Mouse (Mus musculus) heart, embryonic 14.5 days (tissue): ENCODE results near the gene Myo10. TPM values are rescaled to one million over a fixed set of nuclear protein-coding genes. Genes with fewer than 3 reads are reported as not detected.

Source experiments
- ATAC-seq: fragments of 200-750 bp; cut with Nextera tagmentation; 2 replicates; pipeline ENCODE4 v1.8.0; 2017; ENCODE audit warnings: low read depth, moderate TSS enrichment; ENCODE audit not compliant: insufficient number of reproducible peaks, insufficient read depth, low FRiP score
- H3K27ac ChIP-seq, 2 experiments: fragments of 200-500 bp in 1 of 2; fragments of 300-500 bp in 1 of 2; sonication (generic) in 1 of 2; replicated peaks in 1 of 2; 2 replicates each; pipeline ENCODE4 v1.5.1; 2012 to 2014; ENCODE audit warnings: low read depth in 2 of 2, low read length in 2 of 2, control low read depth in 1 of 2, mild to moderate bottlenecking in 1 of 2, mixed read lengths in 1 of 2; ENCODE audit not compliant: control insufficient read depth in 1 of 2, insufficient read depth in 1 of 2
- H3K27me3 ChIP-seq: fragments of 300-500 bp; sonication (generic); 2 replicates; pipeline ENCODE4 v1.6.1; 2014; ENCODE audit warnings: mild to moderate bottlenecking, low read length, control low read depth; ENCODE audit not compliant: control insufficient read depth, insufficient read depth
- H3K36me3 ChIP-seq: fragments of 300-500 bp; sonication (generic); 2 replicates; pipeline ENCODE4 v1.6.1; 2014; ENCODE audit warnings: mild to moderate bottlenecking, control low read depth, low read length, mixed read lengths; ENCODE audit not compliant: control insufficient read depth, insufficient read depth
- H3K4me1 ChIP-seq, 2 experiments: fragments of 200-500 bp in 1 of 2; fragments of 300-500 bp in 1 of 2; sonication (generic) in 1 of 2; 2 replicates each; pipeline ENCODE4 v1.6.1; 2012 to 2014; ENCODE audit warnings: low read length in 2 of 2, control low read depth in 1 of 2, mixed read lengths in 1 of 2; ENCODE audit not compliant: control insufficient read depth in 2 of 2, insufficient read depth in 2 of 2
- H3K4me2 ChIP-seq: fragments of 300-500 bp; sonication (generic); 2 replicates; pipeline ENCODE4 v1.6.1; 2014; ENCODE audit warnings: mild to moderate bottlenecking, low read length
- H3K4me3 ChIP-seq, 2 experiments: fragments of 200-500 bp in 1 of 2; fragments of 300-500 bp in 1 of 2; sonication (generic) in 1 of 2; 2 replicates each; pipeline ENCODE4 v1.5.1; 2012 to 2014; ENCODE audit warnings: low read length in 2 of 2, mild to moderate bottlenecking in 2 of 2, control low read depth in 1 of 2, low read depth in 1 of 2, moderate library complexity in 1 of 2; ENCODE audit not compliant: control insufficient read depth in 1 of 2, insufficient read depth in 1 of 2
- H3K9ac ChIP-seq: fragments of 300-500 bp; sonication (generic); 2 replicates; pipeline ENCODE4 v1.6.1; 2014; ENCODE audit warnings: mild to moderate bottlenecking, low read length
- H3K9me3 ChIP-seq: fragments of 300-500 bp; sonication (generic); 2 replicates; pipeline ENCODE4 v1.6.1; 2016; ENCODE audit warnings: low read length, control low read depth; ENCODE audit not compliant: control insufficient read depth
- WGBS: fragments of 180-500 bp; shearing (Covaris S2); extraction: QIAGEN DNeasy Blood & Tissue Kit; methylation state at CpG from one replicate; pipeline ENCODE4 v1.1.7; 2014; 5-methylcytosine and 5-hydroxymethylcytosine counted together
- polyA plus RNA-seq: library from polyadenylated mRNA; unstranded; fragments of >200 nt; fragmentation: Nextera tagmentation; extraction: Ambion mirVana; gene quantifications from 2 replicates; pipeline ENCODE4 v1.2.1, GENCODE M21; 2014

The Myo10 gene
- polyA plus RNA-seq, 1 experiment from 2014 or later: 12.6 TPM

DNA sequence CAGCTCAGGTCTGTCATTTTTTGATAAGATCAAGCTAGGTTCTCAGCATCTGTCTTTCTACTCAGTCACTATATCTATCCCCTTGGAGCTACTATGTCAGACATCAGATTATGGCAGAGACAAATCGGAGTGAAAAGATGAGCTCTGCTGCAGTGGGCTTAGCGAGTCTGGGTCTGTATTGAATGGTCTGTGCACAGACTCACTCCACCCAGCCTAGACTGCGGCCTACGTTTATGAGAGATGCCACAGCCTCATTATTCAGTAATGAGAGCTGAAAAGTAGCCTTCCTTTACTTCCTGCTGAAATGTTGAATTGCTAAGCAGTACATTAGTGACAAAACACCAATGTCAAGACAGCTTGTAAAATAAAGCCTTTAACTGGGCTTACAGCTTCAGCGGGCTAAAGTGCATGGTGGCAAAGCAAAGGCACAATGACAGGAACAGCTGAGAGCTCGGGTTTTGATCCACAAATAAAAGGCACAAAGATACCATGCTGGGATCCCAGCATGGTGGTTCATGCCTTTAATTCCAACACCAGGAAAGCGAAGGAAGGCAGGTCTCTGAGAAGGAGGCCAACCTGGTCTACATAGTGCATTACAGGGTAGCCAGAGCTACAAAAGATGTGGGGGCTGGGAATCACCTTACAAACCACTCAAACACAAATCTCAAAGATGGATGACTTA lies 28.7 kb upstream of the Myo10 start:
- no peak overlapping the region for H3K9ac ChIP-seq
- no peak overlapping the region for H3K27ac ChIP-seq
- no peak for ATAC-seq
- H3K36me3 ChIP-seq: no peaks in the 10 kb centered on the region
- H3K9me3 ChIP-seq: no peaks in the 10 kb centered on the region
- no peaks in the 10 kb centered on the region for H3K4me1 ChIP-seq
- no peak overlapping the region for H3K4me2 ChIP-seq
- WGBS: 80% methylated on average over 7 of the region's 7 CpGs
- H3K4me3 ChIP-seq: no peak overlapping the region
- no peaks in the 10 kb centered on the region for H3K27me3 ChIP-seq

GRCm38 (mm10) chr15:25598313-25598712 lies 24.0 kb upstream of the Myo10 start:
- H3K4me1 ChIP-seq: 0 out of 4 replicates have a peak, but pooled peaks cover 0 to 1% of the 10 kb centered on the region in 2 experiments
- no peak overlapping the region for H3K9ac ChIP-seq
- no peaks in the 10 kb centered on the region for H3K9me3 ChIP-seq
- no peak overlapping the region for H3K4me3 ChIP-seq
- no peaks in the 10 kb centered on the region for H3K36me3 ChIP-seq
- no peak for ATAC-seq
- WGBS: 86% methylated on average over 5 of the region's 5 CpGs
- no peak overlapping the region for H3K27ac ChIP-seq
- no peak overlapping the region for H3K4me2 ChIP-seq
- H3K27me3 ChIP-seq: no peaks in the 10 kb centered on the region

DNA sequence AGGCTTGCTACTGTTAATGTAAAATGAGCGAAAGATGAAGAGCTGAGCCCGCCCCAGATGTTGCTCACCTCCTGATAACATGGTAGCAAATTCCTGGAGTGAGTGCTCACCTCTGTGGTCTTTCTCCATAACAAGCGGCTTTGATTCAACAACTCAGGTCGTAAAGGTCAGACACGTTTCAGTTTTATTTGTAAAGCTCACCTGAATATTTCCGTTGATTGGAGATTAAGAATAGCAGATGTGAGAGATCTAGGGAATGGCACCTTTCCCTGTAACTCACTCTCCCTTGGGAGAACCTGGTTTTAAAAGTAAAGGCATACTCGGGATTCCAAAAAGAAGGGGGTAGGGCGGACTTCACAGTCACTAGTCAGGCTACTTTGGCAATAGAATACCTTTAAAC lies 20.0 kb upstream of the Myo10 start:
- no peak overlapping the region for H3K27ac ChIP-seq
- H3K4me1 ChIP-seq: 0 out of 4 replicates have a peak, but pooled peaks cover 0 to 2% of the 10 kb centered on the region in 2 experiments
- no peak for ATAC-seq
- no peaks in the 10 kb centered on the region for H3K27me3 ChIP-seq
- no peak overlapping the region for H3K4me2 ChIP-seq
- H3K36me3 ChIP-seq: no peaks in the 10 kb centered on the region
- no peaks in the 10 kb centered on the region for H3K9me3 ChIP-seq
- no peak overlapping the region for H3K9ac ChIP-seq
- H3K4me3 ChIP-seq: no peak overlapping the region
- 65% methylated on average over 8 of the region's 8 CpGs for WGBS

DNA sequence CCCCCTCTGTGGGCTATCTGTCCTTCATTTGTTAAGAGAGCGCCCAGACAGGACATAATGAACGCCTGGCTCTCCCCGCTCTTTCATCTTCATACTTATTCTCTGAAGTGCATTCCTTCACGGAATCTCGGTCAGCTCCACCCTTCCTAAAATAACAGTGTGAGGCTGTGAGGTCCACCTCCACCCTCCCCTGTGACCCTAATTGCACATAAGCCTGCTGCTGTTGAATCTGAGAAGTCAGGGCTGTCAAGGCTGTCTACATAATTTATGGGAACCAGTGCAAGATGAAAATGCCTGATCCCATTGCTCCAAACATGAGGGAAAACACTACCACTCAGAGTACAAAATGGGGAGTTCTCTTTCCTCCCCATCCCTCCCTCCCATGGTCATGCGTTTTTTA lies 19.0 kb upstream of the Myo10 start:
- no peaks in the 10 kb centered on the region for H3K36me3 ChIP-seq
- ATAC-seq: no peak
- no peak overlapping the region for H3K27ac ChIP-seq
- 0 out of 4 replicates have a peak, but pooled peaks cover 0 to 2% of the 10 kb centered on the region in 2 experiments for H3K4me1 ChIP-seq
- H3K9ac ChIP-seq: no peak overlapping the region
- 37% methylated on average over 6 of the region's 6 CpGs for WGBS
- no peaks in the 10 kb centered on the region for H3K9me3 ChIP-seq
- no peak overlapping the region for H3K4me2 ChIP-seq
- no peak overlapping the region for H3K4me3 ChIP-seq
- H3K27me3 ChIP-seq: no peaks in the 10 kb centered on the region

- no peaks in the 10 kb centered on the region for H3K9me3 ChIP-seq
- no peaks in the 10 kb centered on the region for H3K36me3 ChIP-seq
- no peak overlapping the region for H3K4me2 ChIP-seq
- H3K27me3 ChIP-seq: no peaks in the 10 kb centered on the region
- peaks cover 5 to 8% of the 10 kb centered on the region in 2 experiments for H3K4me1 ChIP-seq
- H3K4me3 ChIP-seq: no peak overlapping the region
- WGBS: 40% methylated on average over 1 of the region's 1 CpGs
- no peak overlapping the region for H3K9ac ChIP-seq
- no peak overlapping the region for H3K27ac ChIP-seq
- no peak for ATAC-seq
Observed at GRCm38 (mm10) chr15:25604231-25604630, 18.1 kb upstream of the Myo10 start.

DNA sequence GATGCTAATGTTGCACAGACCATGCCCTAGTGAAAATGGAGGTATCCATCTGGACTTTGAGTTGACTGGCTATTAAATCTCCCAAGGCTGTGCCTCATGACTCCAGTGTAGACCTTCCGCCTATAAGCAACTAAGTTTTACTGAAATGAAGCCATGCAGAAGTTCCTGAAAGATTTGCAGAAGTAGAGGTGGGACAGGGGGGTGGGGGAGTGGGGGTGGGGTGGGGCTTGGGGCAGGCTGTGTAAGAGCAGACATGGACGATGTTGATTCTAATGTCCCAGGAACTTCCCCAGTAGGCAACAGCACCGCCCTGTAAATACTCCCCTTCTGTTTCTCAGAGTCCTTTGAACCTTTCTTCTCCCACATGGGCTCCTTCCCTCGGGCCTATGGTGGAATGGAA lies 16.9 kb upstream of the Myo10 start:
- H3K9me3 ChIP-seq: no peaks in the 10 kb centered on the region
- no peak for ATAC-seq
- peaks cover 5 to 11% of the 10 kb centered on the region in 2 experiments for H3K4me1 ChIP-seq
- no peak overlapping the region for H3K27ac ChIP-seq
- no peaks in the 10 kb centered on the region for H3K36me3 ChIP-seq
- WGBS: 84% methylated on average over 4 of the region's 4 CpGs
- H3K4me3 ChIP-seq: no peak overlapping the region
- H3K27me3 ChIP-seq: no peaks in the 10 kb centered on the region
- H3K9ac ChIP-seq: no peak overlapping the region
- no peak overlapping the region for H3K4me2 ChIP-seq

DNA sequence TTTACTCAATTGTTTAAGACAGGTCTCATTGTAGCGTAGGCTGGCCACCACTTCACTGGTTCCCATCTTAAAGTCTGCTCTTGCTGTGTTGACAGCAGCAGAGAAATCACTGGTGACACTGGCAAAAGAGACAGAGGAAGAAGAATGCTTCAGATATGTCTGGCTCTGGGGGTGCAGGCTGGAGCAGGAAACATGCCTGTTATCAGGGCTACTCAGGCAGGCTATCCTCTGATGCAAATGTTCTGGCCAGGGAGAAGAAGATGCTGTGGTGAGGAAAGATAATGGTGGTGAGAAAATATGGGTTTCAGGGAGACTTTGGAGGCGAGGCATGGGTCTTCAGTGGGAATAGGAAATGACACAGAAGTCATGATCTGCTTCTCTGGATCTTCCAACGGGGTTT lies 13.6 kb upstream of the Myo10 start:
- H3K4me2 ChIP-seq: peak overlapping the region; percentile 21
- no peak overlapping the region for H3K9ac ChIP-seq
- H3K36me3 ChIP-seq: no peaks in the 10 kb centered on the region
- H3K4me1 ChIP-seq: peaks cover 4 to 11% of the 10 kb centered on the region in 2 experiments
- no peak overlapping the region for H3K27ac ChIP-seq
- WGBS: 24% methylated on average over 3 of the region's 3 CpGs
- H3K27me3 ChIP-seq: no peaks in the 10 kb centered on the region
- no peaks in the 10 kb centered on the region for H3K9me3 ChIP-seq
- no peak for ATAC-seq
- no peak overlapping the region for H3K4me3 ChIP-seq

GRCm38 (mm10) chr15:25609253-25609652 lies 13.1 kb upstream of the Myo10 start:
- no peak overlapping the region for H3K27ac ChIP-seq
- no peak overlapping the region for H3K9ac ChIP-seq
- H3K9me3 ChIP-seq: no peaks in the 10 kb centered on the region
- 11% methylated on average over 10 of the region's 10 CpGs for WGBS
- no peak for ATAC-seq
- peaks cover 4 to 11% of the 10 kb centered on the region in 2 experiments for H3K4me1 ChIP-seq
- H3K4me2 ChIP-seq: peak overlapping the region; percentile 21
- no peaks in the 10 kb centered on the region for H3K27me3 ChIP-seq
- no peak overlapping the region for H3K4me3 ChIP-seq
- H3K36me3 ChIP-seq: no peaks in the 10 kb centered on the region
